Mouse (Mus musculus) cerebellum, postnatal 10 days (tissue): ENCODE measurements around the gene Zic4.

Source experiments
- DNase-seq, 2 experiments: peaks; one replicate each; pipeline ENCODE4 v3.0.0; 2021; ENCODE audit warnings: mixed read lengths in 2 of 2

The Zic4 gene

GRCm38 (mm10) chr9:91404229-91404628 is 42.0 kb downstream of the Zic4 start:
- peak in 1 of 2 experiments; percentile 49 for DNase-seq

GRCm38 (mm10) chr9:91404905-91405752 is 42.9 kb downstream of the Zic4 start:
- peak; percentile 64 to 71 for DNase-seq

- peak; percentile 73 to 76 for DNase-seq
These were observed 43.6 kb downstream of the Zic4 start for GRCm38 (mm10) chr9:91405753-91406178.

- DNase-seq, result peak in 1 of 2 experiments; percentile 47
These were observed 44.1 kb downstream of the Zic4 start for GRCm38 (mm10) chr9:91406258-91406763.

GRCm38 (mm10) chr9:91409771-91410170 is 47.6 kb downstream of the Zic4 start:
- DNase-seq, result no peak

GRCm38 (mm10) chr9:91414007-91414661 is 51.9 kb downstream of the Zic4 start:
- DNase-seq, result peak; percentile 67 to 70

- peak; percentile 49 to 50 for DNase-seq
These were observed 58.2 kb downstream of the Zic4 start for GRCm38 (mm10) chr9:91420441-91420840.
